ENCODE assay signal across 20 mouse cellular contexts in genomic region chr2:5760479-5761008, GRCm38 (mm10).
"Had no signal": no experiment of that assay in that cellular context is flagged by ENCODE, and none has a peak within 500 bp of the region (broad histone marks: within the 10 kb centered on the region; RNA-seq: fewer than 3 reads in every experiment).

No protein-coding gene starts in this region.

- H3K9ac ChIP-seq: liver, embryonic 13.5 days; midbrain, embryonic 12.5 days; midbrain, embryonic 15.5 days; neural tube, embryonic 13.5 days; stomach, embryonic 15.5 days had no signal

- H3K9me3 ChIP-seq: liver, embryonic 13.5 days; midbrain, embryonic 12.5 days; midbrain, embryonic 15.5 days; neural tube, embryonic 13.5 days; stomach, embryonic 15.5 days had no signal

- H3K4me1 ChIP-seq: liver, embryonic 13.5 days; midbrain, embryonic 12.5 days; midbrain, embryonic 15.5 days; neural tube, embryonic 13.5 days; stomach, embryonic 15.5 days had no signal

- ATAC-seq: midbrain, embryonic 15.5 days had no signal

- H3K27me3 ChIP-seq: liver, embryonic 13.5 days; midbrain, embryonic 12.5 days; midbrain, embryonic 15.5 days; neural tube, embryonic 13.5 days; stomach, embryonic 15.5 days had no signal

- H3K4me3 ChIP-seq: layer of hippocampus, adult 2 months; left cerebral cortex, adult 2 months; liver, embryonic 13.5 days; midbrain, embryonic 12.5 days; midbrain, embryonic 15.5 days; myocyte; neural tube, embryonic 13.5 days; stomach, embryonic 15.5 days had no signal

- H3K36me3 ChIP-seq: liver, embryonic 13.5 days; midbrain, embryonic 12.5 days; midbrain, embryonic 15.5 days; neural tube, embryonic 13.5 days; stomach, embryonic 15.5 days had no signal

- H3K27ac ChIP-seq: kidney, postnatal 0 days; layer of hippocampus, adult 2 months; left cerebral cortex, adult 2 months; liver, embryonic 13.5 days; midbrain, embryonic 12.5 days; midbrain, embryonic 15.5 days; neural tube, embryonic 13.5 days; stomach, embryonic 15.5 days had no signal

- H3K4me2 ChIP-seq: liver, embryonic 13.5 days; midbrain, embryonic 12.5 days; midbrain, embryonic 15.5 days; neural tube, embryonic 13.5 days; stomach, embryonic 15.5 days had no signal

- DNase-seq: kidney, postnatal 25 days; layer of hippocampus, postnatal 36 days; liver, embryonic 13.5 days; lung, adult 2 months; lung, postnatal 14 days; lung, postnatal 4 days; retina, postnatal 1 day; right cerebral cortex, postnatal 25 days; spleen, adult 18-20 months; thymus, adult 2 months; thymus, postnatal 14 days; thymus, postnatal 4 days had no signal
